Mouse (Mus musculus): Measurements from ENCODE around the gene Fblim1. TPM values are rescaled to one million over a fixed set of nuclear protein-coding genes. Genes with fewer than 3 reads are reported as not detected.

Fblim1 gene
- 15.4 and 17.0 TPM in 2 replicates for polyA plus RNA-seq (2014; fragmentation: Nextera tagmentation; extraction: Ambion mirVana)

DNA sequence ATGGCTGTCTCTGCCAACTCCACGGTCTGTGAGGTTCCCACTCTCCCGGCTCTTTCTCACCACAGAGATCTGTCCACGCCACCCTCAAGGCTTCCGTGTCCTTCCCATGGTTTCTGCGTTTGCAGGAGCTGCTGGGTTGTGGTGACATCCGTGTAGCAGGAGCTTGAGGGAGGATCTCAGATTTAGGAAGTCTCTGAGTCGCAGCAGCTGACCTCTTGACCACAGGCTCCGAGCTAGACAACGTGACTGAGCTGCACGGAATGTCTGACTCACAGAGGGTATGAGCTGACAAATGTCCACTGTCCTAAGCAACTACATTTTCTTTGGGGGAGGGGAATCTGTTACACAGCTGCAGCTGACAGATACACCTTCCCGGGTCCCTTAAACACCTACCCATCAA lies at the start of gene Fblim1:
Fblim1 (minus strand) TSS at position 236 of the 400 bp plus-strand sequence.
- 0 out of 2 replicates have a peak, but pooled peaks cover 4% of the 10 kb centered on the region for H3K4me1 ChIP-seq (replicated peaks; ENCODE audit: control insufficient read depth, insufficient read depth, low read length)
- H3K9ac ChIP-seq (ENCODE audit: low read depth, low read length): no peak within 1 kb of the TSS
- DNase-seq (ENCODE audit: low spot score) (no peak), ATAC-seq (replicated peaks; ENCODE audit: low FRiP score) (no peak)
- H3K4me2 ChIP-seq: no peak within 1 kb of the TSS
- WGBS: 62% methylated on average over 11 of the region's 11 CpGs
- no peak within 1 kb of the TSS for H3K4me3 ChIP-seq (ENCODE audit: low read depth, low read length)
- H3K27me3 ChIP-seq (replicated peaks; ENCODE audit: control insufficient read depth, insufficient read depth, low read length): no peaks in the 10 kb centered on the region; the same call in 1 of the 2 replicates
- no peaks in the 10 kb centered on the region for H3K36me3 ChIP-seq (ENCODE audit: control insufficient read depth, insufficient read depth, low read length)
- H3K9me3 ChIP-seq (ENCODE audit: control insufficient read depth, low read length): no peaks in the 10 kb centered on the region
- H3K27ac ChIP-seq (ENCODE audit: low read depth, low read length): no peak within 1 kb of the TSS

DNA sequence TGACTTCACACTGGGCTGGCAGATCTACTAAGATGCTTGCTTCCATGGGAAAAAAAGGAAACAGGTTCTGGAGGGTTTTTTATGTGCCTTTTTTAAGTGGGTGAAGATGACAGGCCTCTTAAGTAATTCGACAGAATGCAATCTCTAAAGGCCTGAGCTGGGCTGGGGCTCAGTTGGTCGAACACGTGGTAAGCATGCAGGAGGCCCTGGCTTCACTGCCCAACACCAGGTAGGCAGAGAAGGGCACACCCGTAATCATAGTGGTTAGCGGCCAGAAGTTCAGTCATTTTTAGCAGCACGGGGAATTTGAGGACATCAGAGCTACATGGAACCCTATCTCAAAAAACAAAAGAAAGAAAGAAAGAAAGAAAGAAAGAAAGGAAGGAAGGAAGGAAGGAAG lies 48.6 kb upstream of the Fblim1 start:
- no peaks in the 10 kb centered on the region for H3K9me3 ChIP-seq (ENCODE audit: control insufficient read depth, low read length)
- H3K36me3 ChIP-seq (ENCODE audit: control insufficient read depth, insufficient read depth, low read length): peaks cover 10% of the 10 kb centered on the region; the same call in 1 of the 2 replicates
- ATAC-seq (replicated peaks; ENCODE audit: low FRiP score): no peak
- no peak overlapping the region for H3K9ac ChIP-seq (ENCODE audit: low read depth, low read length)
- 90% methylated on average over 6 of the region's 6 CpGs for WGBS
- H3K27ac ChIP-seq (ENCODE audit: low read depth, low read length): no peak overlapping the region
- no peak overlapping the region for H3K4me2 ChIP-seq
- no peak overlapping the region for H3K4me3 ChIP-seq (ENCODE audit: low read depth, low read length)
- H3K27me3 ChIP-seq (replicated peaks; ENCODE audit: control insufficient read depth, insufficient read depth, low read length): no peaks in the 10 kb centered on the region
- no peak for DNase-seq (ENCODE audit: low spot score)
- H3K4me1 ChIP-seq (replicated peaks; ENCODE audit: control insufficient read depth, insufficient read depth, low read length): no peaks in the 10 kb centered on the region; the same call in 1 of the 2 replicates

DNA sequence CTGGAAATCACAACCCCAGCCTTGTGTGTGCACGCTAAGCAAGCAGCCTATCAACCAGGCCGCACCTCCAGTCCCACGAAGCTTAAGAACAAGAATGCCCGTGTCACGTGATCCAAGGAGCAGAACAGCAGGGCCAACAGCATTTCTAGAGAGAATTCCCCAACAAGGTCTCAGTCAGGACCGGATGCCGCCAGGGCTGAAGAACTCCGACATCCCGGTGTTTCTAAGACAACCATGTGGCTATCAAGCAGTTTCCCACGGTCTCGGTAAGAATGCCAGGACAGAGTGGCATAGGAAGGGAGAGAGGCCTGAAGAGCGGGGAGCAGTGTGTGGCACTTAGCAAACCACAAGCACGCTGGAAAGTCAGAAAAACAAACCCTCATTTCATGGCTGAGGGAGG lies 47.9 kb upstream of the Fblim1 start:
- Histone ChIP-seq H3K27ac (ENCODE audit: low read depth, low read length) (no peak overlapping the region), H3K9me3 (ENCODE audit: control insufficient read depth, low read length) (no peaks in the 10 kb centered on the region), H3K4me1 (replicated peaks; ENCODE audit: control insufficient read depth, insufficient read depth, low read length) (no peaks in the 10 kb centered on the region; the same call in 1 of the 2 replicates), H3K4me3 (ENCODE audit: low read depth, low read length) (no peak overlapping the region), H3K4me2 (no peak overlapping the region), H3K9ac (ENCODE audit: low read depth, low read length) (no peak overlapping the region), H3K36me3 (ENCODE audit: control insufficient read depth, insufficient read depth, low read length) (peaks cover 14% of the 10 kb centered on the region), H3K27me3 (replicated peaks; ENCODE audit: control insufficient read depth, insufficient read depth, low read length) (no peaks in the 10 kb centered on the region)
- 92% methylated on average over 13 of the region's 13 CpGs for WGBS
- no peak for ATAC-seq (replicated peaks; ENCODE audit: low FRiP score)
- no peak for DNase-seq (ENCODE audit: low spot score)

DNA sequence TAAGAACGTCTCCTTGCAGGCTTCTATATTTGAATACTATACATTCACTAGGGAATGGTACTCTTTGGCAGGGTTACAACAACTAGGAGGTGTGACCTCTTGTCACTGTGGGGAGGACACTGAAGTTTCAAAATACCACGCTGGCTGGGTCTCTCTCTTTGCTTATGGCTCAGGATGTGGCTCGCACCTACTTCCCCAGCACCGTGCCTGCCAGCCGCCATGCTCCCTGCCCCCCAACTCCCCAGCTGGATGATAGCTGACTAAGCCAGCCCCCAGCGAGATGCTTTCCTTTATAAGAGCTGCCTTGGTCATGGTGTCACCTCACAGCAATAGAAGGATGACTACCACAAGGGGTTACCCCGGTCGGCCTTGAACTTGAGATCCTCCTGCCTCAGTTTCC lies 47.1 kb upstream of the Fblim1 start:
- WGBS: 79% methylated on average over 8 of the region's 8 CpGs
- H3K4me2 ChIP-seq: no peak overlapping the region
- no peak for DNase-seq (ENCODE audit: low spot score)
- no peak overlapping the region for H3K27ac ChIP-seq (ENCODE audit: low read depth, low read length)
- peaks cover 14% of the 10 kb centered on the region for H3K36me3 ChIP-seq (ENCODE audit: control insufficient read depth, insufficient read depth, low read length)
- no peaks in the 10 kb centered on the region; the same call in 1 of the 2 replicates for H3K4me1 ChIP-seq (replicated peaks; ENCODE audit: control insufficient read depth, insufficient read depth, low read length)
- no peak for ATAC-seq (replicated peaks; ENCODE audit: low FRiP score)
- no peak overlapping the region for H3K4me3 ChIP-seq (ENCODE audit: low read depth, low read length)
- no peak overlapping the region for H3K9ac ChIP-seq (ENCODE audit: low read depth, low read length)
- H3K27me3 ChIP-seq (replicated peaks; ENCODE audit: control insufficient read depth, insufficient read depth, low read length): no peaks in the 10 kb centered on the region
- no peaks in the 10 kb centered on the region for H3K9me3 ChIP-seq (ENCODE audit: control insufficient read depth, low read length)

DNA sequence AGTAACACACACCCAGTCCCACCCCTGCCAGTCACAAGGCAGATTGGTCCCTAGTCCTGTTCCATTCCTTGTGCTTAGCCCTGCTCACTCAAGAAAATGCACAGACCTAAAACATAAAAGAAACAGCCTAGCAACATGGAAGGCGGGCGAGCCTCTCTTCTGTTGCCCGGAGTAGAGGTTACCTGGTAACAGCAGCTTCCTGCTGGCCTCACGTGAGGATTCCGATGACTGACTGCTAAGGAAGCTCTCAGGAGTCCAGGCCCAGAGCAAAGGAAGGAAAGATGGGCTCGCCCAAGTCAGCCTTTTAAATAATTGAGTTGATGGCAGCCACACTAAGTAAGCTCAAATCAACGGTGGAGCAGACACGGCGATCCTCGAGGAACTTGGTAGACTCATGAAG lies 46.0 kb upstream of the Fblim1 start:
- H3K9me3 ChIP-seq (ENCODE audit: control insufficient read depth, low read length): no peaks in the 10 kb centered on the region
- peaks cover 12% of the 10 kb centered on the region for H3K36me3 ChIP-seq (ENCODE audit: control insufficient read depth, insufficient read depth, low read length)
- DNase-seq (ENCODE audit: low spot score): no peak
- H3K4me3 ChIP-seq (ENCODE audit: low read depth, low read length): no peak overlapping the region
- no peaks in the 10 kb centered on the region for H3K27me3 ChIP-seq (replicated peaks; ENCODE audit: control insufficient read depth, insufficient read depth, low read length)
- H3K4me2 ChIP-seq: no peak overlapping the region
- ATAC-seq (replicated peaks; ENCODE audit: low FRiP score): no peak
- H3K27ac ChIP-seq (ENCODE audit: low read depth, low read length): no peak overlapping the region
- no peak overlapping the region for H3K9ac ChIP-seq (ENCODE audit: low read depth, low read length)
- no peaks in the 10 kb centered on the region; the same call in 1 of the 2 replicates for H3K4me1 ChIP-seq (replicated peaks; ENCODE audit: control insufficient read depth, insufficient read depth, low read length)
- 92% methylated on average over 10 of the region's 10 CpGs for WGBS

DNA sequence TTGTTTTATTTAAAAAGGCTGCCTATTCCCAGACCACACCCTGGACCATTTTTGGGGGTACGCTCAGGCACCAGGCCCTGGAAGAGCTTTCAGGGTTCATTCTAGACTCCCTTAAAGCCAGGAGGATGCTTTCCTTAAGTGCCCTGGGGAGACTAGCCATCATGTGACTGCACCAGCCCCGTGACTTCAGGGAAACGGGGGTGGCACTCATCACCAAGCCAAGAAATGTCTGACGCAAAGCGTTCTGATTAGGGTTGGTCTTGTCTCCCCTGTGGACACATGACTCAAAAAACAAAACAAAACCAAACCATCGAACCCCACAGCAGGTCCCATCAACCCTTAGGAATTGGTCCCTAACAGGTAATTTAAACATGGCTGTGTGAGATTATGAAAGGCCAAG lies 45.4 kb upstream of the Fblim1 start:
- H3K9ac ChIP-seq (ENCODE audit: low read depth, low read length): no peak overlapping the region
- no peak overlapping the region for H3K27ac ChIP-seq (ENCODE audit: low read depth, low read length)
- DNase-seq (ENCODE audit: low spot score): no peak
- ATAC-seq (replicated peaks; ENCODE audit: low FRiP score): no peak
- H3K4me1 ChIP-seq (replicated peaks; ENCODE audit: control insufficient read depth, insufficient read depth, low read length): no peaks in the 10 kb centered on the region
- no peaks in the 10 kb centered on the region for H3K27me3 ChIP-seq (replicated peaks; ENCODE audit: control insufficient read depth, insufficient read depth, low read length)
- H3K36me3 ChIP-seq (ENCODE audit: control insufficient read depth, insufficient read depth, low read length): peaks cover 12% of the 10 kb centered on the region
- no peaks in the 10 kb centered on the region for H3K9me3 ChIP-seq (ENCODE audit: control insufficient read depth, low read length)
- 88% methylated on average over 6 of the region's 6 CpGs for WGBS
- H3K4me3 ChIP-seq (ENCODE audit: low read depth, low read length): no peak overlapping the region
- H3K4me2 ChIP-seq: no peak overlapping the region

DNA sequence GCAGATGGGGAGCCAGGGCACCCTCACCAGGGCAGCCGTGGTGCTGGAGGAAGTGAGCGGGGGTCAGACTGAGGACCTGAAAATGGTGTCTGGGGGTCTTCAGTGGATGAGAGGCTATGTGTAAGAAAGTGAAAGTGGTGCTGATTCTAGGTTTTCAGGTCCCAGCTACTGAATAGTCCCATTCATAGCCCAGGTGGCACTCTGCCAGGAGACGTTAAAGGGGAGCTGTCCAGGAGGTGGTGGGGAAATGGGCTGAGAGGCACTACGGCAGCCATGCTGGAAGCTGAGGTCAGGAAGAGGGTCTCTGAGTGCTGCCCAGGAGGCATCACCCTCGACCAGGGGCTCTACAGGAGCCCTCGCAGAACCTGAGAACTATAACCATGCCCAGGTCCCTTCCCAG lies 43.3 kb upstream of the Fblim1 start:
- ATAC-seq (replicated peaks; ENCODE audit: low FRiP score): no peak
- H3K36me3 ChIP-seq (ENCODE audit: control insufficient read depth, insufficient read depth, low read length): peaks cover 12% of the 10 kb centered on the region
- H3K9ac ChIP-seq (ENCODE audit: low read depth, low read length): no peak overlapping the region
- no peak for DNase-seq (ENCODE audit: low spot score)
- no peak overlapping the region for H3K27ac ChIP-seq (ENCODE audit: low read depth, low read length)
- no peak overlapping the region for H3K4me2 ChIP-seq
- H3K27me3 ChIP-seq (replicated peaks; ENCODE audit: control insufficient read depth, insufficient read depth, low read length): no peaks in the 10 kb centered on the region
- H3K4me3 ChIP-seq (ENCODE audit: low read depth, low read length): no peak overlapping the region
- H3K9me3 ChIP-seq (ENCODE audit: control insufficient read depth, low read length): no peaks in the 10 kb centered on the region
- H3K4me1 ChIP-seq (replicated peaks; ENCODE audit: control insufficient read depth, insufficient read depth, low read length): no peaks in the 10 kb centered on the region
- WGBS: 85% methylated on average over 6 of the region's 6 CpGs

DNA sequence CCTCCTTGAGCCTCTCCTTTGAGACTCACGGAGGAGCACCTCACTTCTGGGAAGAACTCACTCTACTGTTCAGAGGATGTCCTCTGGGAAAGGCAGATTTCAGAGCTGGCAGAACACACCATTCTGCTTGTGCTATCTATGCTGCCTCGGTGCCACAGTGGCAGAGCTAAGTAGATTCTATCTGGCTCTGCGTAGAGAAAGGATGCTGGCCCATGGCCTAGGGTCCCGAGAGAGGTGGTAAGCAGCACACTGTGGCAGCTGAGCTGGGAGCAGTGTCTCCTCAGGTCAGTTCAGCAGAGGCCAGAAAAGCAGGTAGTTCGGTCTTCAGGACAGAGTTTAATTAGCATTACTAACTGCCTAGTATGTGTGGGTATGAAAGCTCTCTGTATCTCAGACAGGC lies 42.4 kb upstream of the Fblim1 start:
- no peak for ATAC-seq (replicated peaks; ENCODE audit: low FRiP score)
- WGBS: 89% methylated on average over 5 of the region's 5 CpGs
- H3K36me3 ChIP-seq (ENCODE audit: control insufficient read depth, insufficient read depth, low read length): peaks cover 6% of the 10 kb centered on the region

DNA sequence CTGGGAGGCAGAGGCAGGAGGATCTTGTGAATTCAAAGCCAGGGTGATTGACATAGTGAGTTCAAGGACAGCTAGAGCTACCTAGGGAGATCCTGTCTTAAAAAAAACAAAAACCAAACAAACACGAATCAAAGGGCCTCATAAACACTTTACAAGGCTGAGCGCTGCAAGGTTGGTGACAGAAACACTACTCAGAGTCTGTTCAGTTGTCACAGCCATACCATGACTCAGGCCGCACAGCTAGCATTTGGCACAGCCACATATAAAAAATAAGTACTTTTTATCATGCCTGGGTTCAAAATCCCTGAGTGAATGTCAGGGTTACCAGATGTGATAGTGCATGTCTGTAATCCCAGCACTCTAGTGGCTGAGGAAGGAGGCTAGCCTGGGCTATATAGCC lies 41.3 kb upstream of the Fblim1 start:
- no peak overlapping the region for H3K4me2 ChIP-seq
- no peak for ATAC-seq (replicated peaks; ENCODE audit: low FRiP score)
- WGBS: 90% methylated on average over 3 of the region's 3 CpGs

More for the DNA sequence above, 42.4 kb upstream of the Fblim1 start:
- Histone ChIP-seq H3K4me2 (no peak overlapping the region), H3K27ac (ENCODE audit: low read depth, low read length) (no peak overlapping the region), H3K27me3 (replicated peaks; ENCODE audit: control insufficient read depth, insufficient read depth, low read length) (no peaks in the 10 kb centered on the region), H3K9me3 (ENCODE audit: control insufficient read depth, low read length) (no peaks in the 10 kb centered on the region), H3K9ac (ENCODE audit: low read depth, low read length) (no peak overlapping the region), H3K4me3 (ENCODE audit: low read depth, low read length) (no peak overlapping the region), H3K4me1 (replicated peaks; ENCODE audit: control insufficient read depth, insufficient read depth, low read length) (no peaks in the 10 kb centered on the region)
- no peak for DNase-seq (ENCODE audit: low spot score)

More for the DNA sequence above, 41.3 kb upstream of the Fblim1 start:
- no peak overlapping the region for H3K4me3 ChIP-seq (ENCODE audit: low read depth, low read length)
- no peak overlapping the region for H3K27ac ChIP-seq (ENCODE audit: low read depth, low read length)
- H3K27me3 ChIP-seq (replicated peaks; ENCODE audit: control insufficient read depth, insufficient read depth, low read length): no peaks in the 10 kb centered on the region
- H3K36me3 ChIP-seq (ENCODE audit: control insufficient read depth, insufficient read depth, low read length): peaks cover 6% of the 10 kb centered on the region
- no peak overlapping the region for H3K9ac ChIP-seq (ENCODE audit: low read depth, low read length)
- no peak for DNase-seq (ENCODE audit: low spot score)
- H3K4me1 ChIP-seq (replicated peaks; ENCODE audit: control insufficient read depth, insufficient read depth, low read length): no peaks in the 10 kb centered on the region
- no peaks in the 10 kb centered on the region for H3K9me3 ChIP-seq (ENCODE audit: control insufficient read depth, low read length)
